Mouse (Mus musculus): Measurements from ENCODE around the gene Fads1. TPM values are rescaled to one million over a fixed set of nuclear protein-coding genes. Genes with fewer than 3 reads are reported as not detected.

Fads1 gene
- total RNA-seq (2023; ENCODE audit: inconsistent age), result 3.8 to 6.3 TPM (median 4.6 TPM) in 4 replicates

DNA sequence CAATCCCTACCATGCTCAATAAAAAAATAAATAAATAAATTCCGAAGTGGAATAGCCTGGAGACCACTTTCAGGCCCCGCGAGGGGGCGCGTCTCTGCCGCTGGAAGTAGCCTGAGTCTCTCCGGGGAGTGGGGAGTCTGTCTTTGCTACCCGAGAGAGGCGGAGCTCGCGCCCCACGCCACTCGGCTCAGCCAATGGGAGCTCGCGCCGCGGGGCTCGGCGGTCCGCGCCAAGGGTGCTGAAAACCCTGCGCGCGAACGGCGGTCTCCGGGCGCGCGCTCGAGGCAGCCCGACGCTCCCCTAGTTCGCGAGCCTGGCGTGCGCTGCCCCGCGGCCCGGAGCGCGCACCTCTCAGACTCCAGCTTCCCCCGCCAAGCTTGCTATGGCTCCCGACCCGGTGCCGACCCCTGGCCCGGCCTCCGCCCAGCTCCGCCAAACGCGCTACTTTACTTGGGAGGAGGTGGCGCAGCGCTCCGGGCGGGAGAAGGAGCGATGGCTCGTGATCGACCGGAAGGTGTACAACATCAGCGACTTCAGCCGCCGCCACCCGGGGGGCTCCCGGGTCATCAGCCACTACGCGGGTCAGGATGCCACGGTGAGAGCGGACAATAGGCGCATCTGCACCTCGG lies at the start of gene Fads1:
TSS of gene Fads1 (plus strand) at position 219 of the 629 bp plus-strand sequence.

GRCm38 (mm10) chr19:10203848-10204615 lies 21.3 kb downstream of the Fads1 start, which contains the start of the genes Tmem258 and Fen1:
Tmem258 (plus strand) TSS chr19:10204014.
Fen1 (minus strand) TSS chr19:10204169.

DNA sequence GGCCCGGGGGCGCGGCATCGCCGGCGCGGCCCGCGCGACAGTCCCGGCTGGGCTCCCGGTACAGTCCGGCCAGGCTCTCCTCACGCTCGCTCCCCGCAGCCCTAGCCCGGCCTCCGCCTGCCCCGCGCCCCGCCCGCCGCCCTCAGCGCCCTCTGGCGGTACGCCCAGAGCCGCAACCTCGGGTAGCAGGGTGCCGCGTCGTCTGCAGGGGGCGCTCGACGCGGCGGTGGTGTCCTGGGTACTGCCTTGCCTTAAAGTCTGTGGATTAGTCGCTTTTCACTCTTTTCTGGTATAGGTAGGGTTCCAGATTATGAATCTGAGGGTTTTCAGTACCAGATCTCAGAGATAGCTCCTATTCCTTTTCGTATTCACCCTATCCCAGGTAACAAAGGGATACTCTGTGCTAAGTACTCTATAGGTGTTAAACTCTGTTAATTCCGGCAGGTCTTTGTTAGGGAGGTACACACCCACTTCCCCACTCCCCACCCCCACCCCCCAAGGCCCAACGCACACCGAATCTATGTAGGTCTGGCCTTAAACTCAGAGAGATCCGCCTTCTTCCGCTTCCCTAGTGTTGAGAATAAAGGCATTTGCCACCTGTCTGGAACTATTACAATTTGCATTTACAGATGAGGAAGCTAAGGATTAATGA lies 58.1 kb downstream of the Fads1 start, which contains the start of gene Myrf:
TSS of gene Myrf (minus strand) at position 95 of the 652 bp plus-strand sequence.

Other genes starting within 250 kb of the Fads1 start
- 2,198 to 2,406 TPM (median 2,302 TPM) in 4 replicates for gene Fth1, start 202.3 kb upstream of the Fads1 start, total RNA-seq (2023; ENCODE audit: inconsistent age)
- not detected in 4 replicates for gene Best1, start 181.3 kb upstream of the Fads1 start, total RNA-seq (2023; ENCODE audit: inconsistent age)
- gene Rab3il1, start 181.2 kb upstream of the Fads1 start, total RNA-seq (2023; ENCODE audit: inconsistent age), result 0.90 to 1.8 TPM (median 1.1 TPM) in 4 replicates
- 0.32 to 1.5 TPM (median 1.0 TPM) in 4 replicates for gene Fads3, start 141.3 kb upstream of the Fads1 start, total RNA-seq (2023; ENCODE audit: inconsistent age)
- 0.51 to 1.4 TPM (median 0.86 TPM) in 4 replicates for gene Fads2, start 81.1 kb upstream of the Fads1 start, total RNA-seq (2023; ENCODE audit: inconsistent age)
- 92.7 to 120 TPM (median 101 TPM) in 4 replicates for gene Tmem258, start 21.1 kb downstream of the Fads1 start, total RNA-seq (2023; ENCODE audit: inconsistent age)
- 26.0 to 35.4 TPM (median 32.3 TPM) in 4 replicates for gene Fen1, start 21.3 kb downstream of the Fads1 start, total RNA-seq (2023; ENCODE audit: inconsistent age)
- 0.13 to 0.18 TPM (median 0.16 TPM) in 3 of 4 replicates, not detected in the other for gene Myrf, start 57.9 kb downstream of the Fads1 start, total RNA-seq (2023; ENCODE audit: inconsistent age)
- gene Dagla, start 122.0 kb downstream of the Fads1 start, total RNA-seq (2023; ENCODE audit: inconsistent age), result 0.10 TPM in 1 of 4 replicates, not detected in the others
- gene Syt7, start 206.2 kb downstream of the Fads1 start, total RNA-seq (2023; ENCODE audit: inconsistent age), result not detected in 4 replicates